Mouse (Mus musculus): Measurements from ENCODE around the gene Cox10. TPM values are rescaled to one million over a fixed set of nuclear protein-coding genes. Genes with fewer than 3 reads are reported as not detected.

The Cox10 gene
- total RNA-seq, 4 experiments from 2014 or later = 35.4 to 43.7 (median 36.7) TPM

DNA sequence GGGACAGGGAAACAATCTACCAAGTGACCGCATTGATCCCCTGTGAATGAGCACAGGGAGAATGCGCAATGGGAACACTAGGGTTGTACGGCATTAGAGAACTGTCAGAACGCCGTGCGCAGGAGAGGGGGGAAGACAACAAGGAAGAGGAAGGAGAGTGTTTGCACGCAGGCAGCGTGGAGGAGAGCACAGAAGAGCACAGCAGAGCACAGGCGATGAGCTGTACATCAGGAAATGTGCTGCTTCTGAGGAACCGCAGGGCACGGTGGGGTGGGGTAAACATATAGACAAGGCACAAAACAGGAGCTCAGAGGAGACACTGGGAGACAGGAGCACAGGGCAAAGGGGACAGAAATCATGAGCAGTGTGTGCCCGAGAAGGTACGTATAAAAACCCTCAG lies 31.8 kb downstream of the Cox10 start:
- DNase-seq (ENCODE audit: low spot score in 2 of 2) = no peak

DNA sequence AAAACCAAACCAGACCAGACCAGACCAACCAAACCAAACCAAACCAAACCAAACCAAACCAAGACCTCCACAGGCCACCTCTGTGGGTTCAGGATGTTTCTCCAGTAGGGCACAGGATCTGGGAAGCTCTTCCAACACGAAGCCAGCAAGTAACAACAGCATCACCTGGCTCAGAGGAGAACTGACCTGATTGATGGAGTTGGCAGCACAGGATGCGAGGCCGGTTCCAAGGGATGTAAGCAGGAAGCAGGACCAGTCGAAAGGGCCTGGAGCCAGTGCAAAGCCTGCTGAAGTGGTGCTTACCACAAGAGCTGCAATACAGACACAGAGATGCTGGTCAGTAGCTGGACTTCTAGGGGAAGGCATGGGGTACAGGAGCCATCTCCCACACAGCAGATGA lies 34.2 kb downstream of the Cox10 start:
- DNase-seq (ENCODE audit: low spot score in 2 of 2) = no peak

DNA sequence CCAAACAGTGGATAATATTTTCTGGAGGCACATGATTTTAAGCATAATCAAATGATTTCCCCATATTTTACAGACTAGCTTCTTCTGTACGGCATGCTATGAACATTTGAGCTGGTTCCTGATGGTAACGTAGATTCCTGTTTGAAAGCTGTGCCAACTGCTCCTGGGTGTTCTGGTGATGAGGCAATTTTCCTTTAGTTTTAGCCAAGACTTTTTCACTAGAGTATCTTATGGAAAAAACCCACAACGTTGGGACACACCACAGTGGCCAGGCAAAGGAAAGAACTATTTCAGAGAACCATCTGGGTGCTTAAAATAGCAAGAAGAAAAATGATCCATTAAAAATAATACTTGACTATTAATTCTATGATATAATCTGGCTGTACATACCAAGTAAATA lies 35.2 kb downstream of the Cox10 start:
- no peak for DNase-seq (ENCODE audit: low spot score in 2 of 2)

DNA sequence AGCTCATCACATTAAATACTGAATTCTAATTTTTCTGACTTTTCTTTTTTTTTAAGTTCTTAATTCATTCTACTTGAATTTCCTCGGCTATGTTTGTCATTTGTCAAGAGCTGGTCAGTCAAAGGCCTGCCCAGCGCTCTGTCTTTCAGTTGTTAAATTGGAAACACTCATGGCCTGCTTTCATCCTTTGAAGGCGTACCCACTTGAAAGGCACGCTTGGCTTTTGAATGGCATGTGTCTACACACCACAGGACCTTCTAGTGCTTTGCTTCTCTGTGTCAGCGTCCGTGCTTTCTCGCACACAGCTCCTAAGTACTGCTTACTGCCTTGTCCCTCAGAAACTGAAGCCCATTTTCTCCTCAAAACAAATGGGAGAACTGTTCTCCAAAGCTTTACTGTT lies 38.0 kb downstream of the Cox10 start:
- DNase-seq (ENCODE audit: low spot score in 2 of 2) = no peak

DNA sequence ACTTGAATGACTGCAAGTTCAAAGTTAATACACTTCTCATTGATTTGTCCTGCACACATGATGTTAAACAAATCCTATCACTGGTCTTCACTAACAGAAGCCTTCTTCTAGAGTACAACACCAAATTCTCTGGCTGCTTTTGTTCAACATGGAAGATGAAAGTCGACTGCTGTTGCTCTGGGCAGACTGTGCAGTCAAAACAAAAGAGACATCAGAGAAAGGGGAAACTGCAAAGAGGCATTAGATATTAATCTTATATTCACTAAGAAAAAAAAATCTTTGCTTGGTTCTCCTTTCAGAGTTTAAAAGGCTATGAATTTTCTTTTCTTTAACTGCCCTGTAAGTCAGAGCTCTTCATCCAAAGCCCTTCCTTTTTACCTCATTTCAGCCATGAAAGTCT lies 39.7 kb downstream of the Cox10 start:
- no peak for DNase-seq (ENCODE audit: low spot score in 2 of 2)

DNA sequence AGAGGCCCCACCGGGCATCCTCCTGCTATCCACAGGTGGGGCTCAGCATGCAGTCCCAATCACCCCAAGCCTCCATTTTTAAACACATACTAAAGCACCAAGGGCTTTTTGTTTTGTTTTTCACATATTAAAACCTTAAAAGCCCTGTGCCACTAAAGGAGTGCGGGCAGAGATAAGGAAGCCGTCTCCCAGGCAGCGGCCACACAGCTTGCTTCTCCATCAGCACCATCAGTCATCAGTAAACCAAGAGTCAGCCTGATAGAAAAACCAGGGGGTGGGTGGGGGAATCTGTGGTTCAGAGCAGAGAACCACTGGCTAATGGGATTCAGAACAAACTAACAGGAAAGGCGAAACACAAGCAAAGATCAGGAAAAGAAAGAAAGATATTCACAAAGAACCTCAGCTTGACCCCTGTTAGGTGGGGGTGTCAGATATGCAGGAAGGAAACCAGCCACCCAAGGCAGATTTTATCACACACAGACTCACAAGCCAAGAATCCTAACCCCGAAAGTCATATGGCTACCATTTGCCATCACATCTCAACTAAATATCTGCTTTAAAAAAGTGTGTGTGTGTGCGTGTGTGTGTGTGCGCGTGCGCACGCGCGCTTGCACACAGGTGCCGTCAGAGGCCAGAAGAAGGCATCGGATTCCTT lies 41.7 kb downstream of the Cox10 start:
- DNase-seq (ENCODE audit: low spot score in 2 of 2) = no peak

DNA sequence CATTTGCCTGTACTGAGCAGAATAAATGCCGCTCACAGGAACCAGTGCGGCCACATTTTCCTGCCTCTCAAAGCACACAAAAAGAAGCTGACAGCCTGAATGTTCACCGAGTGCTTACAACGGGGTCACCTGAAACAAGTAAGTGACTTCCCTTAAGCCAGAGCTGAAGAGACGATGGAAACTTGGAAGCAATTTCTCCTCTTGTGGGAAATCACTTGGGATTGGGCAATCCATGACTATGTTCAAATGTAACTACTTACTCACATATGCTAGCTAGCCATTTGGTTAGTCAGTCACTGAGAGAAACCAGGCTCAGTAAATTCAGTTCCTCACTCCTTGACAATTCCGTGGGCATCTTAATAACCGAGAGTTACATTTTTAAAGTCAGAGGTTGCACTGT lies 43.0 kb downstream of the Cox10 start:
- no peak for DNase-seq (ENCODE audit: low spot score in 2 of 2)

DNA sequence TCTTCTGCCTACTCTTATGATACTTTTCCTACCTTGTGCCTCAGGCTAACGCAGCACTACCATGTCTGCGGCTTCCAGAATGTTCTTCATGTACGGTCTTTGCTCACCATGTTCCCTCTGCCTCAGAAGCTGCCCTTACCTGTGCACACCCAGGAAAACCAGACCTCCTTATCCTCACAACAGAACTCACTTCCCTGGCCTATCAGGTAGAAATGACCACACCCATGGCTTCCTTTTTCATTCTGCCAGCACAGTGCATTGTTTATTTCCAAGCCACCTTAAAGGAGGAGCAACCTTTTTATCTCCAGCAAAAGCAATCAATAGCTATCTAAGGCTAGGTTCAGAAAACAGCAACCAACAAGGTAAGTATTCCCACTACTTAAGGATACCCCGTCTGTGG lies 43.6 kb downstream of the Cox10 start:
- DNase-seq (ENCODE audit: low spot score in 2 of 2) = no peak

DNA sequence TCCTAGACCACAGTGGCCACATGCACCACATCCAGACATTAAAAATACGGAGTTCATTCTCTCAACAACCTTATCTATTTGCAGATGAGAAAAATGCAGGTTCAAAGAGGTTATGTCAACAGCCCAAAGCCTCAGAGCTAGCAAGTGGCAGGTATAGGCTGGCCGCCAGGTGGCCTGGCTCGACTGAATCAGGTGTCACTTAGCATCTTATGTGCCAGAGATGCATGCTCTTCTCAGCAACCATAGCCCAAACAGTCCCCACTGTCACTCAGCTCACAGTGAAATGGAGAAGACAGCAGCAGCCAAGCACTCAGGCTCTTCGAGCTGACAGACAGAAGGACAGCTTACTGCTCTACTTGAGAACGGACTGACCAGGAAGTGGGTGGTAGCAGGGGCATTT lies 44.6 kb downstream of the Cox10 start:
- DNase-seq (ENCODE audit: low spot score in 2 of 2) = peak; percentile 43 to 64

DNA sequence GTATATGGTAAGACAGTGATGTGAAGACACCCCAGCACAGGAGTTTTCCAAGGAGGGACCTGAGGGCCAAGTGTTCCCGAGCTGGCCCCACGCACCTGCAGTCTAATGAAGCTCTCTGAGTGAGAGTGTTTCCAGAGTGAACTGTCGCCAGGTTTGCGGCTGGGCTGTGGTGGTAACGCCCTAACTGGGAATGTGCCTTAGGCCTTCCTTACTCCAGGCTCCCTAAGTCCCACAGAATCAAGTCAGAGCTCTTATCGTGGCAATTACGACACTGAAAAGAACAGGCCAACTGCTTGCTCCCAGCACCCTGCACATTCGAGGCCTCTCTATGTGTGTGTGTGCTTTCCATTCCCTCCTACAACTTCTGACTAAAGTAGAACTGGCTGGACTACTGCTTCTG lies 51.8 kb downstream of the Cox10 start:
- DNase-seq (ENCODE audit: low spot score in 2 of 2) = no peak

DNA sequence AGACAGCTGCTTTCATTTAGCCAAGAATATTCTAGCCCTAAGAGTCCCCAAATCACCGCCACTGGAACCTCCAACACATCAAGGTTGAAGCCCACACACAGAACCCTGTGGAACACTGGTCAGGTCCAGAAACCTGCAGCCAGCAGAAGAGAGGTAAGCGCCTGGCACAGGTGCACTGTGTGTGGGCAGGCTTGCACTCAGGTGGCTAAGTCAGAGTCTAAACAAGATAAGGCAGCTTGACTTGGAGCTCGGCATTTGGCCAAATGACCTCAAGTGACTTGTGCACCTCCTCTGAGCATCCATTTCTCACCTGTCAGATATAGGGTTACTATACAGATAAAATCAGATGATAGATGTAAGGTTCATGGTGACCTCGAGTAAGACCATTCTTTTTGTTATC lies 53.4 kb downstream of the Cox10 start:
- DNase-seq (ENCODE audit: low spot score in 2 of 2) = no peak

DNA sequence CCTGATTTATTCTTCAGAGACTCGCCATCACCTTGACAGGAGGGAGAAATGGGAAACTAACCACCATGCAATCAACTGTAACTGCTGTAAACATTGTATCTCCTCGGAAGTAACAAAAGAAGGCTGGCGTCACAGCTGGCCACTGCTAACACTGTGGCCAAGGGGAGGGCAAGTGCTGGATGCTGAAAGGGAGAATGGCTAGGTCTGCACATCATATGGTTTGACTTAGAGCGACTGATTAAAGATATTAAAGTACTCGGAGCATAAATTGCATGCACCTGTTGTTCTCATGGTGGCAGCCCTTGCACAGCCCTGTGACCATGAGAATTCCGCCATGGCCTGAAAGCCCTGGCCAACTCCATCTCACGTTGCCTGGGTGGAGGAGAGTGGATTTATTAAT lies 54.7 kb downstream of the Cox10 start:
- no peak for DNase-seq (ENCODE audit: low spot score in 2 of 2)

DNA sequence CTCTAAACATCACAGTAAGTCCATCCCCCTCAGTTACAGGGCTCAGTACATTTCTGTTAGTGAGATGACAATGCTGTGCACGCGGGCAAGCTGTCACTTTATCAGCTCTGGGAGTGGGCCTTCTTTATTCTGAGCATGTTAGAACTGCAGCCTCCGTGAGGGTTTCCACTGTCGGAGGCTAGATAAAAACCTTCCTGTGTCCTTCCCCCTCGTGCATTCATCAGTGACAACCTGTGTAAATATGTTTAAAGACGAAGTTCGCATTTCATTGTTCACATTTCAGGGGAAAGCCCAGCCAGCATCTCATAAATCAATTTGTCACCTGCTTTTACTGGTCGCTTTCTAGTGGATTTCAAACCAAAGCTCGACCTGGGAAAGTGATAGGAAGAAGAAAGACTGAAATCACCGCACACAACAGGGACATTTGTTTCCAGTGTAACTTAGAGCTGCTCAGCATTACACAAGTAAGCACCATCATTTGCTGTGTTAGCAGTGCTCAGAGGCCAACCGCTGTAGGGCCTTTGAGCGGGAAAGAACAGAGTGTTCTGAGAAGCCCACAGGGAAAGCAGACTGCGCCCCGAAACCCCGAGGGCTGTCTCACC lies 55.8 kb downstream of the Cox10 start:
- DNase-seq (ENCODE audit: low spot score in 2 of 2) = no peak

DNA sequence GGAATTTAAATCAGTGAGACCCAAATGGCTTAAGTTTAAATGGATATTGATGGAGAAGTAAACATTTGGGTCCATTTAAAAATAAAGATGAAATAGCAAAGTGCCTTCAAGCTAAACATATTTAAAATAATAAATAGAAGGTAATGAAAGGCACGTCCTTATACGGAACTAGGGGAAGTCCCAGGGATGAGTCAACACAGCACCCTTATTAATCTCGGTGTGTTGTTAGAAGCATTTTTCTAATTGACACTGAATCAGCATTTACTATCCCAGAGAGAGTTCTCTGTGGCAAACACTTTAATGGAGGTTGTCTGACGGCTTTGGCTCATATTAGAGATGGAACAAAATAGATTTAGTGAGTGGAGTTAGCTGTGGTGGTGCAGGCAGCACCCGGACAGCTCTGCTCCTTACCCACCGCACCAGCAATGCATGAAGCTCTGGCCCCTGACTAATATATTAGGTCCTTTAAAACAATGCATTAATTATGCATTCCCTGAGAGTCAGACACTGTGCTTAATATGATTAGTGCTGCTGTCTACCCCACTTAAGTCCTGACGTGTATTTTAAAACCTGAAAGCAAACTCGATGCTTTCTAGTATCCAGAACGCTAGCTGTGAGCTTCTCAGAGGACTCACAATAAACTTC lies 56.7 kb downstream of the Cox10 start:
- no peak for DNase-seq (ENCODE audit: low spot score in 2 of 2)

DNA sequence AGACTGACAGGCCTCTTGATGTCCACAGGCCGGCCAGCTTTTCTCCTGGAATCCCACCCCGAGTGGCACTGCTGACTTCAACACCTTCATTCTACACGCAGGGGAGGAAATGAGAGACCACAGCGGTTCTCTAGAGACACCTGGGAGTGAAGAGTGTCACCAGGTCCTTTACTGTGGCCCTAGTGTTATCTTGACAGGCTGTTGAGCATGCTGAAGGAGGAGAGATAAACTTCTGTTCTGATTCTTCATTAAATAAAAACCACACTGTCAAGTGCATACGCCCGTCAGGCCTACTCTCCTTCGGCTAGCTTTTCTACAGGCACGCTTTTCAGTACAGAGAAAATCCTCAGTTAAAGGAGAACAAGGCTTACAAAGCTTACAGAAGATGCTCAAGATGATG lies 60.0 kb downstream of the Cox10 start:
- no peak for DNase-seq (ENCODE audit: low spot score in 2 of 2)

DNA sequence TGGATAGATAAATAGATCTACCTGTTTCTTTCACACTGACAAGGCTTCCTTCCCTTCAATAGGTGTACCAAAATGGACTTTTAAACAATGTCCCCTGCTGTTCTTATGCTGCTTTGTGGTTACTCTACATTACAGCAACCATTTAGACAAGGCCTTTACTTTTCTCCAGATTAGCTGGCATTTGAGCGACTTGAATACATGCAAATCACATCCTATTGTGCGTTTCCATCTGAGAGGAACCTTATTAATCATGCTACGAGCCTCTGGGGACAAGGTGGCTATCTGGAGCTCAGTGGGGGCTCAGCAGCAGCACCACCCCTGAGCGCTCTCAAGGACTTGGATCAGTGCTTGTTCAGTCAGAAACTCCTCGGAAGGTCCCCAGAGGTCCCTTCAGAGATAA lies 61.1 kb downstream of the Cox10 start:
- no peak for DNase-seq (ENCODE audit: low spot score in 2 of 2)

DNA sequence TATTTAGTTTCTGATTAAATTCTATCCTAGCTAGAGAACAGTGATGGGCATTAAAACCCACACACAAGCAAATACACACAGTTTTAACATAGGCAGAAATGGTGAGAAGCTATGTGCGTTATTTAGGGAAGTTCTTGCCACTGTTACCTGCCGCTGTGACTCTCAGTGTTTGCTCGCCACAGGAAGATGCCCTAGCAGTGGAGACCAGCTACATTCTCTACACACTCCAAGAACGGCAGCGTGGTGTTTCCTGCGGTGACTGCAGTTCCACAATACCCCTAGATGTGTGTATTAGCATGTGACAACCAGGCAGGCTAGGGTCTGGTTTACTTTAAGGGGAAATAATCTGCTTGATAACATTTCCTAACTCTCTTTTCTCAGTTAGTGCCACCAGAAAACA lies 64.0 kb downstream of the Cox10 start:
- DNase-seq (ENCODE audit: low spot score in 2 of 2) = no peak

DNA sequence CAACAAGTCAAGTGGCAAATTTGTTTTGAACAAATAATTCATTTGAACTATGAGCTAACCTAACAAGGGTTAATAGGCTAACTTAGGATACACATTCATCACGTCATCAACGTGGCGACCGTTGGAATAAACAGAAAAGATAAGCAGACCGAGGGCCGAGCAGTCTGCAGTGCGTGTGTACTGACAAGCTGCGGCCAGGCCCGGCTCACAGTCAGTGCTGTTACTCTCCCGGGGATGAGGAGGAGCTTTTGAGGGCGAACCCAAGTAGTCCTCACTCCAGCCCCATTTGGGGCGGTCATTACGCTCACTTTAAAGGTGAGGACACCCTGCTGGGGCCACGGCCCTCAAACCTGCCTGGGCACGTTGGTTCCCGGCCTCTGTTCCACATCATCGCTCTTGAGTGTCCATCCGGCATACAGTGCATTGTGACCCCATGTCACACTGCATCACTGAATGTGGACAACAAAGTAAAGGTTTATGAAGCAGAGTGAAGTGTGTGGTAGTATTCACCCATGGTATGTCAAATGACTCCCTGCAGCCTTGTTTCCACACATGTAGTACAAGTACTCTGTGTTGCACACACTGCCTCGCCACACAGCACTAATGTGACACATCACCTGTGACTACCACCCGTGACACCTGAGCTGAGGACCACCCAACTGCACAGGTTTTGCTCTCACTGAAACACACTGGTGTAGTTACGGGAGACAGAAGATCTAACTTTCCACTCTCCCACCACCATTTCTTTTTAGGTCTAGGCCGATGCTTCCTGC lies 68.4 kb downstream of the Cox10 start:
- DNase-seq (ENCODE audit: low spot score in 2 of 2) = no peak

DNA sequence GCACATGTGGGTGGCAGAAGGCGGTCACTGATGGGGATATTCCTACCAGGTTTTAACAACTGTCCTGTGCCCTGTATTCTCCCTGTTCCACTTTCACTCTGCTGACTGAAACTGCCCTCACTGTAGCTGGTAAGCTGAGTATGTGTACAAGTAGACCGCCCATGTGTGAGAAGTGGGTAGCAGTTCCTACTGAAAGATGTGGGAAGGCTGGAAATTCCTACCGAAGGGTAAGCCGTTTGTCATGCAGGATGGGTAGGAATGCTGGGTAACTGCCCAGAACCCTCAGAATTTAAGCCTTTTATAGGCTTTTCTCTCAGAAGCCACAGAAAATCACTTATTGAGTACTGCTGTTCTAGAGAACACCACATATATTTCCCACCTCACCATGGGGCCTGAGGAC lies 75.1 kb downstream of the Cox10 start:
- DNase-seq (ENCODE audit: low spot score in 2 of 2) = no peak

DNA sequence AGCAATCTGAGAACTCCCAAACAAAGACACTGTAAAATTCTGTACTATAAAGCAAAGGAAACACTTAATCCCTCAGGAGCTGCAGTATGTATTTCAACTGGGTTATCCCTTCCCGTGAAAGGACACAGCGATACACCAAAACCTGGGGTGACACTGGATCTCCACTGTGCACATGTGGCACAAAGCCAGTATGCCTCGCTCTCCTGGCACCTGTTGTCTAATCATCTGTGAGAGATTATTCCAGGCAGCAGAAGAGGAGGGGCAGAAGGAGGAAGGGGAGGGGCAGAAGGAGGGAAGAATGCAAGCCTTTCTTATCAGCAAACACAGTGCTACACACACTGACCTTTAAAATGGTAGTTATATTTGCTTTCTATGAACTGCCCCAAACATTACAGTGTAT lies 75.8 kb downstream of the Cox10 start:
- no peak for DNase-seq (ENCODE audit: low spot score in 2 of 2)

DNA sequence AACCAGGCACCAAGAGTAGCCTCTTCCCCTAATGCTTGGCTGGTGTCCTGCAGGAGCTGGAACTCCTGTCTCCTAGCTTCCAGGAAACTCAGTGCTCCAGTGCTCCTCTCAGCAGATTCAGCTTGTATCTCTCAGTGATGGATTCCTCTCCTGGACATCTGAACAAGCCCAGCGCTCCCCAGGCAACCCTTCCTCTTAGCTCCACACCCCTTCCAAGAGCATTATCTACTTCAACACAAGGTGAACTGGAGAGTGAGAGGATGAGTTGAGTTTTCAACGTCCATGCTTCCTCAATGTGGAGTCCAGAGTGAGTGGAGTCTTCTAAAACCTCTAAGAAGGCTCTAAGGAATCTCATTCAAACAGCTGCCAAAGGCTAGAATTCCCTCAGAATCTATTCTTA lies 76.6 kb downstream of the Cox10 start:
- DNase-seq (ENCODE audit: low spot score in 2 of 2) = no peak

DNA sequence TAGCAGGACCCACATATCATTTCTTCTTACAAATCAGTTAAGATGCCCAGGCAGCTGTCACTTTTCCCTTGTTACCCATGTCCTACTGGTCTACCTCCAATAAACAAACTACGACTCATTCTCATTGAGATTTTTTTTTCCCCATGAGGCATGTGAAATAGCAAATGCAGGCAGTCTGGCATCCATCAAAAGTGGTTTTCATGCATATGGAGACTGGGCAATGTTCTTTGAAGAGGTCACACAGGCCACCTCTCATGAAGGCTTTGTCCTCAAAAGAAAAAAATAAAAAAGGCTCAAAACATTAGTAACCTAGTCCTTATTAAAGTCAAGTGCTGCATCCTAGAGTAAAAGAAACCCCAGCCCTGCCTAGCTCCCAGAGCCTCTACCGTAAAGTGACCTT lies 78.2 kb downstream of the Cox10 start:
- no peak for DNase-seq (ENCODE audit: low spot score in 2 of 2)

All from gastrocnemius, adult 8-10 months (tissue).